Mouse (Mus musculus) adrenal gland, adult 18-20 months (tissue): ENCODE results near the gene Ddx27. TPM values are rescaled to one million over a fixed set of nuclear protein-coding genes. Genes with fewer than 3 reads are reported as not detected.

Experiments used
- DNase-seq, 2 experiments: peaks; one replicate each; pipeline ENCODE4 v3.0.0; 2021 to 2022; ENCODE audit warnings: low spot score in 2 of 2
- total RNA-seq, 2 experiments: library from RNA; stranded (reverse); gene quantifications; 1 replicate in 1 of 2; 2 replicates in 1 of 2; pipeline ENCODE4 v1.2.3; 2021

Gene Ddx27
- total RNA-seq, 2 experiments from 2014 or later = 30.6 to 35.9 TPM

DNA sequence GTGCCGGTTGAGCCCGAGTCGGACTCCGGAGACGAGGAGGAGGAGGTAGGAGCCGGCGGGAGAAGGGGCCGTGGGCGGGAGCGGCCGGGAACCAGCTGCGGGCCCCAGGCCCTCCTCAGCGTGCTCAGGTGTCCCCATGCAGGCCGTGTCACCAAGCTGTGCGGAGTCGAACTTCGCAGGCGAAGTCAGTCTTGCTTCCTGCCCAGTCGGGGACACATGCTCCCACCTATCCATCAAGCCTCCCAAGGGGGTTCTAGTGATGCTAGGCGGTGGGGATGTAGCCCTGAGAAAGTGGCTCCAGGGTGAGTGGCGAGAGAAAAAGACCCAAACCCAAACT, 357 bp downstream of the Ddx27 start:
- no peak for DNase-seq

DNA sequence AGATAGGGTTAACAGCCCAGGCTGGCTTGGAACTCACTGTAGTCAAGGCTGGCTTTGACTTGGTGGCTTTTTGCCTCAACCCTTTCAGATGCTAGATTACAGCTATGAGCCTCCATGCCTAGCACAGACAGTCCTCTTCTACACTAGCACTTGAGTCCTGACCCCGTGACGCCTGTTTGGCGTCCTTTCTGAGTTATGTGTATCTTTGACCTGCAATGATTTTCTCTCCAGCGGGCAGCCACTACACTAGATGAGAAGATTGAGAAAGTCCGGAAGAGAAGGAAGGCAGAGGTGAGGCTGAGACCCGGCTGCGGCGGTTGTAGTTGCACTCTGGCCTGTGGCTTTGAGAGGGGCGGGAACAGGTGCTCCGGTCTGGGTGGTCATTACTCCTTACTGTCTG, 4.4 kb downstream of the Ddx27 start:
- DNase-seq = no peak

GRCm38 (mm10) chr2:167028553-167028952, 13.6 kb downstream of the Ddx27 start:
- DNase-seq = no peak

GRCm38 (mm10) chr2:167030507-167030906, 15.5 kb downstream of the Ddx27 start:
- no peak for DNase-seq

DNA sequence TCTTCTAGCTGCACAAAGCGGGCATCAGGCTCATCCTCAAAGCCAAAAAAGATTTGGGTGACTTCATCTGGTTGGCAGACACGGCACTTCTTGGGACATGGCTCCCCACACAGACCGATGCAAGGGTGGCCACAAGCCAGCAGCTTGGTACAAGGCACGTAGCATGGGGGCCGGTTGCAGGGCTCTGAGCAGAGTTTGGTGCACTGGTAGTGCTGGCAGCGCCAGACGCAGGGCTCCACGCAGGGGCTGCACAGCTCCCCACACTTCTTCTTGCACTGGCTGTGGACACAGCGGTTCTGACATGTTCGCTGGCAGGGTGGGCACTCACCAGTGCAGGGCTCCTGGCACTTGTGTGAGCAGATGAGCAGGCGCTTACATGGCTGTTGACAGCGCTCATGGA, 22.7 kb downstream of the Ddx27 start:
- DNase-seq = no peak

DNA sequence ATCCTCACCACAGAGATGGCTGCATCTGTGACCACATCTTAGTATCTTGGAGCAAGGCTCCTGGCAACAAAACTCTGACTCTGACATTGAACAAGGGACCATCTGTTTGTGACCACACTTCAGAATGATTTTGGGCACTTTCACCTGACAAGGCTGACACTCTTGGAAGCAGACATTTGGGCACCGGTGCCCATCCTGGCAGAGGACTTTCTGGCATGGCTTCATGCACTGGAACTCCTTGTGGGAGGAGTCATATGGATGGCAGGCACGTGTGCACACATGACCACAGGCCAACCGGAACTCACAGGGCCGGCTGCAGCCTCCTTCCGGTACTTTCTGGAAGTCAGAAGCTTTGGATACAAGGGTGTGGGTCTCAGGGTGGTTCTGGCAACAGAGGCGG, 23.3 kb downstream of the Ddx27 start:
- DNase-seq = no peak

- DNase-seq = no peak
Observed at GRCm38 (mm10) chr2:167038716-167039115, 23.7 kb downstream of the Ddx27 start.

DNA sequence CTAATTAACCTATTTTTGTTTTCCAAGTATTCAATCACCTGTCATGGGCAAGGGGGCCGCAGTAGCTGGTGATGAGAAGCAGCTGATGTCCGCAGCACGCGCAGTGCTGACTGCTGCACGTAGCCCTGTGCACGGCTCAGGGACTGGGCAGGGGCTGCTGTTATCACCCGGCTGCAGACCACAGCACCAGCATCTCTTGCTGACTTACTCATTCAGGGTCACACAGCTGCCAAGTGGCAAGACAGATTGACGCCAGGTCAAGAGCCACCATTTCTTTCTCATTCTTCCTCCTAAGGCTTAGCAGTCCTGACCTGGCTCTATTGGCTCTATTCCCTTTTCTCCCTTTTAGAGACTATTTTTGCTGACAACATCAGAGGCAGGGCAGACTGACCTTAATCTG, 24.4 kb downstream of the Ddx27 start:
- DNase-seq = no peak

DNA sequence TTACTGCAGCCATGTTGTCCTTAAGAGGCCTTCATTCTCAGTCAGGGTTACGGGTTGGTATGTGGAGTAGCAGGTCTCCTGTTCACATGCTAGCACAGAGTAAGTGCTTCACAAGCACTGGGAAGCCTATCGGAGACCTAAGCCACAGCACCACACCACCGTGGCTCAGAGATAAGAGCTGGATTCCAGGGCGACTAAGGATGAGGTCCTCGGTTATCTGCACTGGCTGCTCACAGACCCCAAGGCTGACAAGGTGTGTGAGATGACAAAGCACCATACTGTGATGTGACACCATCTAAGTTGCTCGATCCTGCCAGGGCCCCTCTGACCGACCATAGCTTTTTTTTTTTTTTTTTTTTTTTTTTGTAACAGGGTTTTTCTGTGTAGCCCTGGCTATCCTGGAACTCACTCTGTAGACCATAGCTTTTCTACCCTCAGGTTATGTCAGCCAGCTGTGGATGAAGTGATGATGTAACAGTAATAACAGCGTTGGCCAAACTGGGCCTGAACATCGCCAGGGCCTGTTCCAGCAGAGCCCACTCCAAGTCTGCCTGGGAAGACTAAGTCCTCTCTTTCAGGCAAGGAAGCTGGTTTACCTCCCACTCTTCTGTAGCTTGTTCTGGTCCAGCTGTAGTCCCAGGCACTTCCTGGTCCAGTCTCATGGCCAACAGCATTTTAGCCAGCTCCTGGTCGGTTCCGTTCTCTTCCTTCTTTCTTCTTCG, 28.6 kb downstream of the Ddx27 start:
- no peak for DNase-seq

DNA sequence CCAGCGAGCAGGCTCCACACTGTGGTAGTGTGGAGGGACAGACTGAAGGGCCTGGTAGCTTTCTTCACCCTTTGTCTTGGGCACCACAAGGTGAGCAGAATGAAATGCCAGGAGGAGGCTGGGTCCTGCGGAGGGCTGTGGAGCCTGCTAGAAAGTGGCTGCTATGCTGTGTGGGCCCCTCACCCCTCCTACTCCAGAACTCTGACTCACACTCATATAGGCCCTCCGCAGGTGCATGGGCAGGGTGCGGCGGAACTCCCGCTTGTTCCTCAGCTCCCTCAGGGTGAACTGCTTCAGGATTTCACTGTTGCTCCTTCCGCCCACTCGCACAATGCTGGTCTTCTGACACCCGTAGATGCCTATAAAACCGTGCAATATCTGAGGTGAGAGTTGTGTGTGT, 33.2 kb downstream of the Ddx27 start:
- DNase-seq = no peak

DNA sequence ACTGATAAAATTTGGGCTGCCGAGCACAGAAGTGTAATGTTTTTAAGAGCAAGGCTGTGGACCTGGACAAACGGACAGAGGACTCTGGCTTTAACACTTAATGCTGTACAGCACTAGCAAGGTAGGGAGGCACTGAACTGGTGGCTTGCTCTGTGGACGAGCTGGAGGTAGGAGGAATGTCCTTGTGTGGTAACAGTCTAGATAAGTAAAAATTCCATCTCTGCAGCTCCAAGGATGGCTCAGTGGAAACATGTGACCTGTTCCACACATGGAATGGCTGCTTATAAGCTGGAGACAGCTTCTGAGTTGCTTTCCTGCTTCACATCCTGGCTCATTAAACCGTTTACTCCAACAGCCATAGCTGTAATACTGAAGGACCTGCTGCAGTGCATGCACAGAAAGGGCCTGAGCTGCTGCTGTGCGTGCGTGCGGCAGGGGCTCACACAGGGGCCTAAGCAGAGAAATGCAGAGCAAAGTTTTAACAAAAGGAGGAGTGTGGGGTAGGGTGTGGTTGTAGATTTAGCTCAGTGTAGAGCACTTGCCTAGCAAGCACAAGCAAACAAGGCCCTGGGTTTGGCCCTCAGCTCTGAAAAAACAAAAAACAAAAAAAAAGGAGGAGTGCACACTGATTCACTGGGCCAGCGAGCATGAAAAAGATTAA, 33.8 kb downstream of the Ddx27 start:
- DNase-seq = no peak

DNA sequence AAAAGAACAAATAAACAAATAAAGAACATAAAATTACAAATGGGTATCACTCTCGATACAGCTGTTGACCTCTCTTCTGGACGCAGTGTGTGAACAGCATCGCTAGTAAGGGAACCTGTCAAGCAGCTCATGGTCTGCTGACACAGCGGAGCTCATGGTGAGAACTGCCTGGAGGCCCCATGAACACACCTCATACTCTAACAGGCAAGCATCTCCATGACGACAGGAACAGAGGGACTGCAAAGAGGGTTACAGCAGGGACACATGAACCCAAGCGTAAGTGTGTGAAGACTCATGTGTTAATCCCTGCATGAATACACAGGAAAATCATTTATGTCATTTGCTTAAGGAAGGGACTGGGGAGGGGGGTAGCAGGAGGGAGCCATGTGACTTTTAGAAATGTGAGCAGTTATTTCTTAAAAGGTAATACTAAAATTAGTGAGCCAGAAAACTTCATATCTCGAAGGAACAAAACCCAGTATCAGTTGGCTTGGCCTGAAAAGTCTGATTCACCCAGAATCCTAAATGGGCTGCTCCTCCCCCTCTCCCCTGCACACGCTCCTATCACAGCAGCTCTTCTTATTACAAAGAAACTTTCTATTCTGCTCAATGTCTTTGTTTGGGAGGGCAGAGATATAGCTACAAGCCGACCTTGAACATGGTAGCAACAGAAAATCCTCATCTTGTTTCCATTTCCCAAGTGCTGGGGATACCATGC, 38.3 kb downstream of the Ddx27 start:
- DNase-seq = no peak

GRCm38 (mm10) chr2:167055386-167055785, 40.4 kb downstream of the Ddx27 start:
- no peak for DNase-seq

DNA sequence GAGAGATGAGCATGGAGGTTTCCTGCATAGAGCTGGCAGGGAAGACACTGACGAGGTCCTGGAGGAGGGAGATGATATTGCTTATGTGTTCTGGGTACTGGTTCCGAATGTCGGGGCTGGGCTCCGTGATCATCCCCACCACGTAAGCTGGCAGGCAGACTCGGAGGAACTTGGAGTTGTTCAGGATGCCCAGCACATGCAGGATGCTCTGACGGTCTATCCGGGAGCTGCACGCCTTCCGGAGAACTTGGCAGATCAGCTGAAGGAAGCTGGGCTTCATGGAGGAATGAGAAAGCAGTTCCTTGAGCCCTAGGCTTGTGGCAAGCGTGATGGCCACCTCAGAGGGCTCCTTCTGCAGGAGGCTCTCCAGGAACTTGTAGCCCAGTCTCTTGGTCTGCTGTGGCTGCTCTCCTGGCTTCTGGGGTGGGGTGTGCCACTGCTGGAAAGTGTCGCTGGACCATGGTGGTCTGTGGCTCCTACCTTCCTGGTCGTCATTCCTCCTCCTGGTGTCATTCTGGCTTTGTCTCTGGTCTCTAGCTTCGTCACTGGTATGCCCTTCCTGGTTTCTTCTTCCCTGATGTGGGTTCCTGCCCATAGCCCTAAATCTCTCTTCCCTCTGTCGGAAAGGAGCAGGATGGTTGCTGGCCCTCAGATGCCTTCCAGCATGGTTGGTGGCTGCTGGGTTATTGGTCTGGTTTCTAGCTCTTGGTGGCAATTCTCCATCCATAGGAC, 41.4 kb downstream of the Ddx27 start:
- DNase-seq = no peak

- no peak for DNase-seq
Observed at GRCm38 (mm10) chr2:167056942-167057323, 41.9 kb downstream of the Ddx27 start.

GRCm38 (mm10) chr2:167058201-167058600, 43.2 kb downstream of the Ddx27 start:
- no peak for DNase-seq

GRCm38 (mm10) chr2:167058814-167059387, 43.9 kb downstream of the Ddx27 start:
- DNase-seq = no peak

DNA sequence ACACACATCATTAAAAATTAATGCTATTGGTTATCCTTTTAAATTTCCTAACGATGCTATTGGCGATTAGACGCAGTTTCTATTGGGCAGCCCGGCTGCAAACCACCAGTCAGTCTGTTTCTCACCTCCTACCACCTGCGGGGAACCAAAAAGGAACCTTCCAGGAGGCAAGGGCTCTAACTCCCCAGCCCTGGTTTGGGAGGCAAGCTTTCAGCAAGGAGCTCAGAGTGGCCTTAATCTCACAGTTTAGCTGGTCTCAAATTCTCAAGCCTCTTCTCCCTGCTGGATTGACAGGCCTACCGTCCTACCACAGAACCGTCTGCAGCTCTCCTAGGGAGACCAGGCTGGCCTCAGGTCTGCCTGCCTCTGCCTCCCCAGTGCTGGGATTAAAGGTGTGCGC, 44.5 kb downstream of the Ddx27 start:
- no peak for DNase-seq

DNA sequence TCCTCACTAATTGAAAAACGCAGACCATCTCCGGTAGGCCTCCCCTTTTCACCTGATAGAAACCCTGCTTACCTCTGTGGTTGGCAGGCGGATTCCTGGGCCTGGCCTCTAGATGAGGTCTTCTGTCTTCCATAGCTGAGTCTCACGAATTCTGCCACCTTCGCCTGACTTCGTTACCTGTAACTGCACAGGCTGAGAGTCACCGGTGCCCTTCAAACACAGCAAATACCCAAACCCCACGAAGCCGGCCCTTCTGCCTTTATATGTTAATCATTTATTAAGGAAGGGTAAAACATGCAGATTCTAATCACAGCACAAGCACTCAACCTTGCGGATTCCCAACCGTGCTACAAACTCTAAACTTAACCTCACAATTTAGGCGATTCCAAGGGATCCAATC, 45.0 kb downstream of the Ddx27 start:
- no peak for DNase-seq

- DNase-seq = no peak
Observed at GRCm38 (mm10) chr2:167060360-167060759, 45.4 kb downstream of the Ddx27 start.

DNA sequence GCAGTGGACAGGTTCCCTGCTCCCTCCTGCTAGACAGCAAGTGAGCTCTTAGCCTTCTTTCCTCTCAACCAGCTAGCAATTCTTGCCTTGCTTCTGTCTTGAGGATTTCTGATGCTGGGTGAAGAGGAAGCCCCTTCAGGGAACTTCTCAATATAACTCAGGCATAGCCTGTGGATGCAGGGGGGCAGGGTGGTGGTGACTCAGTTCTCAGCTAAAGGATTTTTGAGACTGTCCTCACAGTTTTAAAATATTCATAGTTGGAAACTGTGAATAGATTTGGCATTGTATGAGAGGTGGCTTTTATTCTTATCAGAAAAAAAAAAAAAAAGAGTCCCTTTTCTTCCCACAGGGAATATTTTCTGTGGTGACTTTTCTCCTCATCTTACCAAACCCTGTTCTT, 45.8 kb downstream of the Ddx27 start:
- no peak for DNase-seq
